Mouse (Mus musculus) lung, postnatal 0 days (tissue): ENCODE measurements around the gene Nat8f1.
"Not testable (repeated sequence)": the region's sequence is repeated elsewhere in the genome, so short reads cannot be mapped to it uniquely, and the experiment has no call there.

Experiments
- CTCF ChIP-seq: IDR thresholded peaks from 2 replicates; pipeline ENCODE4 v1.5.1; 2016; ENCODE audit warnings: antibody characterized with exemption, mild to moderate bottlenecking
- EP300 ChIP-seq: IDR thresholded peaks from 2 replicates; pipeline ENCODE4 v1.6.1; 2016; ENCODE audit warnings: antibody characterized with exemption, mild to moderate bottlenecking, control low read depth

DNA sequence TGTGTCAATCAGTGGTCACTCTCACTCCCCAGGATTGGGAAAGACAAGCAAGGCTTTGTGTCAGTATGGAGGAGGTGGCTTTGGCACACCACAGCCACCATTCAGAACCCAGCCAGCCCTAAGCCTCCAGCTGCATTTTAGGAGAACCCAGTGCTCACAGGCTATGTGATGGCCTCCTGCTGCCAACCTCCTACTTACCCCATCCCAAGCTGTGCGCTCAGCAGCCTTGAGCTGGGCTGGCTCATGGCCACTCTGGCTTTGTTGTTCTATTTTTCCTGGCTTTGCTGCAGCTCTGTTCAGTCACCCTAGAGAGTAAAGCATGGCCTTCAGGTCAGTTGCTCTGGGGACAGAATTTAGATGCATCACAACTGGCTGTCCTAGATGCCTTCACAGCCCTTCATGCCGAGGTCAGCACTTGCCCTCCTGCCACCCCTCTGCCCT is 8.6 kb downstream of the Nat8f1 start:
- not testable (repeated sequence) for TF ChIP-seq CTCF, EP300
